Mouse (Mus musculus): Measurements from ENCODE around the gene Arid1b. TPM values are rescaled to one million over a fixed set of nuclear protein-coding genes. Genes with fewer than 3 reads are reported as not detected.

Arid1b gene
- polyA plus RNA-seq, 1 experiment from 2014 or later = 12.9 TPM

- Histone ChIP-seq H3K4me2 (ENCODE audit: low read depth, low read length) (no peak overlapping the region), H3K27me3 (ENCODE audit: control insufficient read depth, insufficient read depth, low read length) (no peaks in the 10 kb centered on the region), H3K9ac (replicated peaks; ENCODE audit: low read length) (no peak overlapping the region), H3K9me3 (replicated peaks; ENCODE audit: control insufficient read depth, low read length) (no peaks in the 10 kb centered on the region), H3K36me3 (replicated peaks; ENCODE audit: control insufficient read depth, insufficient read depth, low read depth, low read length) (peaks cover 4% of the 10 kb centered on the region), H3K4me3 (ENCODE audit: low read depth, low read length) (no peak overlapping the region), H3K27ac (replicated peaks; ENCODE audit: low read depth, low read length) (no peak overlapping the region), H3K4me1 (ENCODE audit: control insufficient read depth, insufficient read depth, low read length) (no peaks in the 10 kb centered on the region)
- DNase-seq (ENCODE audit: low spot score) (no peak), ATAC-seq (replicated peaks; ENCODE audit: insufficient number of reproducible peaks, low FRiP score, low TSS enrichment, low read depth) (no peak)
- WGBS = 91% methylated on average over 4 of the region's 4 CpGs
Observed at GRCm38 (mm10) chr17:5329478-5329877, 335.3 kb downstream of the Arid1b start.

DNA sequence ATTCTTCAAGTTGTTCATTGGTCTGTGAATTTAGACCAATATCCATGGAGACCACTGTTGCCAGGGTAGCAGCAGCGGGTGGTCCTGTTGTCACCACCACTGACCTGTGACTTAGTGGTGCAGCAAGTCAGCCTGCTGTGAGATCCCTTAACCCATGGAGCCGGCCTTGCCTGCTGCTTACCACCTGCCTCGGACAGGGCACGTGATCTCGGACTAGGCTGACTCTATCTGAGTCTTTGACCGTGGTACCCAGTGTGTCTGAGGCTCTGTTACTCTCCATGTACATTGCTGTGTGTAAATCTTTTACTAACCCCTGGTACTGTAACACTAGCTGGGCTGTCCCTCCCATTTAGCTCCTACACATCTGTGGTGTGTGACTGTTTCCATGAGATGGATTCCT lies 335.9 kb downstream of the Arid1b start:
- no peak overlapping the region for H3K4me3 ChIP-seq (ENCODE audit: low read depth, low read length)
- ATAC-seq (replicated peaks; ENCODE audit: insufficient number of reproducible peaks, low FRiP score, low TSS enrichment, low read depth) (no peak), DNase-seq (ENCODE audit: low spot score) (no peak)
- H3K36me3 ChIP-seq (replicated peaks; ENCODE audit: control insufficient read depth, insufficient read depth, low read depth, low read length) = peaks cover 5% of the 10 kb centered on the region
- 86% methylated on average over 6 of the region's 6 CpGs for WGBS
- no peak overlapping the region for H3K4me2 ChIP-seq (ENCODE audit: low read depth, low read length)
- H3K4me1 ChIP-seq (ENCODE audit: control insufficient read depth, insufficient read depth, low read length) = no peaks in the 10 kb centered on the region
- no peaks in the 10 kb centered on the region for H3K9me3 ChIP-seq (replicated peaks; ENCODE audit: control insufficient read depth, low read length)
- no peak overlapping the region for H3K9ac ChIP-seq (replicated peaks; ENCODE audit: low read length)
- no peaks in the 10 kb centered on the region for H3K27me3 ChIP-seq (ENCODE audit: control insufficient read depth, insufficient read depth, low read length)
- no peak overlapping the region for H3K27ac ChIP-seq (replicated peaks; ENCODE audit: low read depth, low read length)

DNA sequence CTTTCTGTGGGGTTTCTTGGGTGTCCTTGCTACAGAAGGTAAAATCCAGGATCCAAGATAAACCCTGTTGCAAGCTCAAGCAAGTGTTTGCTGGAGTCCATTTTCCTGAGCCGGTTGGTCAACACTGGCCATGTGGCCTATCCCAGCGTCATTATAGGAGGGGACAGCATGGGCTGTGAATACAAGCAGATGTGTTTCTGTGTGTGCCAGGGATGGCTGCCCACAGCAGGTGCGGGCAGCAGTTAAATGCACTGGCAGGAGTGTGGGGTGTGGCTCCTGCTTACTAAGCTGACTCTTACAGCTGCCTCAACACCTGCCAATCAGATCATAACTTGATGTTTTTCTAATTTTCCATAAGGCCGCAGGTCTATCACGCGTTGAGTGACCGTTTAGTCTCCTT lies 336.5 kb downstream of the Arid1b start:
- no peaks in the 10 kb centered on the region for H3K27me3 ChIP-seq (ENCODE audit: control insufficient read depth, insufficient read depth, low read length)
- no peaks in the 10 kb centered on the region for H3K4me1 ChIP-seq (ENCODE audit: control insufficient read depth, insufficient read depth, low read length)
- peaks cover 5% of the 10 kb centered on the region for H3K36me3 ChIP-seq (replicated peaks; ENCODE audit: control insufficient read depth, insufficient read depth, low read depth, low read length)
- no peak overlapping the region for H3K9ac ChIP-seq (replicated peaks; ENCODE audit: low read length)
- 90% methylated on average over 7 of the region's 7 CpGs for WGBS
- no peak overlapping the region for H3K27ac ChIP-seq (replicated peaks; ENCODE audit: low read depth, low read length)
- H3K4me3 ChIP-seq (ENCODE audit: low read depth, low read length) = no peak overlapping the region
- DNase-seq (ENCODE audit: low spot score) (no peak), ATAC-seq (replicated peaks; ENCODE audit: insufficient number of reproducible peaks, low FRiP score, low TSS enrichment, low read depth) (no peak)
- H3K4me2 ChIP-seq (ENCODE audit: low read depth, low read length) = no peak overlapping the region
- H3K9me3 ChIP-seq (replicated peaks; ENCODE audit: control insufficient read depth, low read length) = no peaks in the 10 kb centered on the region

DNA sequence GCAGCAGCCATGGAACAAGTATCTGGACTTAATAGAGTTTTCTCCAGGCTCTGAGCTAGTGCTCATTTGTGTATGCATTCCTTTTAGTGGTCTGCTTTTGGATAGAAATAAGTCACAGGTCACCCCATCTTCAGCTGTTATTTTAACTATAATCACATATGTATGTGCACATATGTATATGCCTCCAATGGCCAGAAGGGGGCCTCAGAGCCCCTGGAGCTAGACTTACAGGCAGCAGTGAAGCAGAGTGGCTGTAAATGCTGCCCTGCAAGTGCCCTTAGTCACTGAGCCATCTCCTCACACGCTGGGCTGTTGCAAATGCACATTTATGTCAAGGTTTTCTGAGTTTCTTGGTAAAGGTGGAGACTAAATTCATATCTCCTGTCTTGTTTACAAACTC lies 337.3 kb downstream of the Arid1b start:
- Histone ChIP-seq H3K9ac (replicated peaks; ENCODE audit: low read length) (no peak overlapping the region), H3K27me3 (ENCODE audit: control insufficient read depth, insufficient read depth, low read length) (no peaks in the 10 kb centered on the region), H3K36me3 (replicated peaks; ENCODE audit: control insufficient read depth, insufficient read depth, low read depth, low read length) (peaks cover 5% of the 10 kb centered on the region), H3K4me1 (ENCODE audit: control insufficient read depth, insufficient read depth, low read length) (no peaks in the 10 kb centered on the region), H3K9me3 (replicated peaks; ENCODE audit: control insufficient read depth, low read length) (no peaks in the 10 kb centered on the region), H3K4me3 (ENCODE audit: low read depth, low read length) (no peak overlapping the region), H3K4me2 (ENCODE audit: low read depth, low read length) (no peak overlapping the region), H3K27ac (replicated peaks; ENCODE audit: low read depth, low read length) (no peak overlapping the region)
- DNase-seq (ENCODE audit: low spot score) (peak; percentile 28), ATAC-seq (replicated peaks; ENCODE audit: insufficient number of reproducible peaks, low FRiP score, low TSS enrichment, low read depth) (no peak)
- WGBS = 85% methylated on average over 1 of the region's 1 CpGs

GRCm38 (mm10) chr17:5334567-5334966 lies 340.4 kb downstream of the Arid1b start:
- peaks cover 14% of the 10 kb centered on the region for H3K36me3 ChIP-seq (replicated peaks; ENCODE audit: control insufficient read depth, insufficient read depth, low read depth, low read length)
- no peak for ATAC-seq (replicated peaks; ENCODE audit: insufficient number of reproducible peaks, low FRiP score, low TSS enrichment, low read depth)
- 90% methylated on average over 7 of the region's 7 CpGs for WGBS

DNA sequence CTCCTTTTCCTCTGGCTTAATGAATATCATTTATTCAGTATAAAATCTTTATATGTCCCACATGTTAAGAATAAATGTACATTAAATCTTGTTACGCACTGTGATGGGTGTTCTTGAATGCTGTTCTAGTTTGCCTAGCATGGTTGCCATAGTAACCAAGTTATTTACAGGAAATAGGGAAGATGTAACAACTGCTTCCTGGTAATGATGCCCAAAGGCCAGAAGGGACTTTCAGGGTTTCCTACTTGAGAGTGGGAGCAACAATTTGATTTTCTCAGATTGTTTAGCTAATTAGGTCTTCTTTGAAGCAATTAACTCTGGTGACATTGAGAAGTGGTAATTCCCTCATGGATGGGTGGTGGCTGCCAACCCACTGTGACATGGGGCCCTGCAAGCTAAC lies 350.3 kb downstream of the Arid1b start:
- Histone ChIP-seq H3K27me3 (ENCODE audit: control insufficient read depth, insufficient read depth, low read length) (no peaks in the 10 kb centered on the region), H3K36me3 (replicated peaks; ENCODE audit: control insufficient read depth, insufficient read depth, low read depth, low read length) (peaks cover 8% of the 10 kb centered on the region), H3K27ac (replicated peaks; ENCODE audit: low read depth, low read length) (no peak overlapping the region), H3K4me2 (ENCODE audit: low read depth, low read length) (no peak overlapping the region), H3K4me3 (ENCODE audit: low read depth, low read length) (no peak overlapping the region), H3K9ac (replicated peaks; ENCODE audit: low read length) (no peak overlapping the region), H3K9me3 (replicated peaks; ENCODE audit: control insufficient read depth, low read length) (no peaks in the 10 kb centered on the region), H3K4me1 (ENCODE audit: control insufficient read depth, insufficient read depth, low read length) (no peaks in the 10 kb centered on the region)
- ATAC-seq (replicated peaks; ENCODE audit: insufficient number of reproducible peaks, low FRiP score, low TSS enrichment, low read depth) (no peak), DNase-seq (ENCODE audit: low spot score) (no peak)
- WGBS = 96% methylated on average over 1 of the region's 1 CpGs

More at GRCm38 (mm10) chr17:5334567-5334966, 340.4 kb downstream of the Arid1b start:
- no peak overlapping the region for H3K27ac ChIP-seq (replicated peaks; ENCODE audit: low read depth, low read length)
- no peaks in the 10 kb centered on the region for H3K4me1 ChIP-seq (ENCODE audit: control insufficient read depth, insufficient read depth, low read length)
- H3K4me2 ChIP-seq (ENCODE audit: low read depth, low read length) = no peak overlapping the region
- no peak overlapping the region for H3K9ac ChIP-seq (replicated peaks; ENCODE audit: low read length)
- no peak overlapping the region for H3K4me3 ChIP-seq (ENCODE audit: low read depth, low read length)
- H3K27me3 ChIP-seq (ENCODE audit: control insufficient read depth, insufficient read depth, low read length) = no peaks in the 10 kb centered on the region
- DNase-seq (ENCODE audit: low spot score) = no peak
- H3K9me3 ChIP-seq (replicated peaks; ENCODE audit: control insufficient read depth, low read length) = no peaks in the 10 kb centered on the region

DNA sequence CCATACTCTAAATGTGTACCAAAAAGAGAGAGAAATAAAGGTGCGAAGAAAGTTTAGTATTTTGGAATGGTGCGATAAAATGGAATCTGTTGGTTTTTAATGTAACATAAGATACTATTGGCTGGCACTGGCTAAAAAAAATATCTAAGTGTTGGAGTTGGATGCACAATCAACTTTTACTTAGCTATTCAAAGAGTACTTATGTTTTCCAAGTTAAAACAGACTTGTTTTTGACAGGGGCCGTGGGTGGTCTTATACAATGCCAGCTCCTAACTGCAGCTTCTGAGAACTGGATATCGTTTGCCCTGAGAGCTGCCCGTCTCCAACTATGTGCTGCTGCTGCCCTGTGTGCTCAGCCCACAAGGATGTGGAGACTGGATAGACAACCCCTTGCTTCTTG lies 351.7 kb downstream of the Arid1b start:
- ATAC-seq (replicated peaks; ENCODE audit: insufficient number of reproducible peaks, low FRiP score, low TSS enrichment, low read depth) (no peak), DNase-seq (ENCODE audit: low spot score) (no peak)
- Histone ChIP-seq H3K36me3 (replicated peaks; ENCODE audit: control insufficient read depth, insufficient read depth, low read depth, low read length) (peaks cover 8% of the 10 kb centered on the region), H3K27me3 (ENCODE audit: control insufficient read depth, insufficient read depth, low read length) (no peaks in the 10 kb centered on the region), H3K9me3 (replicated peaks; ENCODE audit: control insufficient read depth, low read length) (no peaks in the 10 kb centered on the region), H3K9ac (replicated peaks; ENCODE audit: low read length) (no peak overlapping the region), H3K4me1 (ENCODE audit: control insufficient read depth, insufficient read depth, low read length) (no peaks in the 10 kb centered on the region), H3K4me2 (ENCODE audit: low read depth, low read length) (no peak overlapping the region), H3K27ac (replicated peaks; ENCODE audit: low read depth, low read length) (no peak overlapping the region), H3K4me3 (ENCODE audit: low read depth, low read length) (no peak overlapping the region)
- 86% methylated on average over 5 of the region's 5 CpGs for WGBS

GRCm38 (mm10) chr17:5352901-5353300 lies 358.8 kb downstream of the Arid1b start:
- DNase-seq (ENCODE audit: low spot score) (no peak), ATAC-seq (replicated peaks; ENCODE audit: insufficient number of reproducible peaks, low FRiP score, low TSS enrichment, low read depth) (no peak)
- no peaks in the 10 kb centered on the region for H3K4me1 ChIP-seq (ENCODE audit: control insufficient read depth, insufficient read depth, low read length)
- H3K36me3 ChIP-seq (replicated peaks; ENCODE audit: control insufficient read depth, insufficient read depth, low read depth, low read length) = no peaks in the 10 kb centered on the region
- H3K9ac ChIP-seq (replicated peaks; ENCODE audit: low read length) = no peak overlapping the region
- no peaks in the 10 kb centered on the region for H3K9me3 ChIP-seq (replicated peaks; ENCODE audit: control insufficient read depth, low read length)
- no peak overlapping the region for H3K4me3 ChIP-seq (ENCODE audit: low read depth, low read length)
- no peaks in the 10 kb centered on the region for H3K27me3 ChIP-seq (ENCODE audit: control insufficient read depth, insufficient read depth, low read length)
- WGBS = 68% methylated on average over 5 of the region's 5 CpGs
- no peak overlapping the region for H3K27ac ChIP-seq (replicated peaks; ENCODE audit: low read depth, low read length)
- H3K4me2 ChIP-seq (ENCODE audit: low read depth, low read length) = no peak overlapping the region
